Mouse (Mus musculus): ENCODE results near the gene Exoc3l4.

- TF ChIP-seq MYOD1 (IDR thresholded peaks at IDR 0.05; ENCODE audit: control insufficient read depth, insufficient read length, low read depth) = no peak
- no peak for TF ChIP-seq CTCF (IDR thresholded peaks at IDR 0.05; ENCODE audit: control insufficient read depth, insufficient read depth, insufficient read length)
- no peak for TF ChIP-seq USF1 (IDR thresholded peaks at IDR 0.05; ENCODE audit: low read depth)
- no peak for TF ChIP-seq MAX (IDR thresholded peaks at IDR 0.05)
- TF ChIP-seq MYOG (IDR thresholded peaks at IDR 0.05; ENCODE audit: control insufficient read depth, extremely low read depth, insufficient read length) = no peak
- no peak for TF ChIP-seq CEBPB (IDR thresholded peaks at IDR 0.05; ENCODE audit: low read depth)
- no peak for TF ChIP-seq FOSL1 (IDR thresholded peaks at IDR 0.05; ENCODE audit: insufficient read depth, low read length, poor library complexity, severe bottlenecking)
Measured at GRCm38 (mm10) chr12:111396997-111397396, 19.8 kb upstream of the Exoc3l4 start.
